Mouse (Mus musculus) embryonic facial prominence, embryonic 10.5 days (tissue): ENCODE measurements around the gene Rtl6. TPM values are rescaled to one million over a fixed set of nuclear protein-coding genes. Genes with fewer than 3 reads are reported as not detected.

Experiments used
- polyA plus RNA-seq: library from polyadenylated mRNA; unstranded; fragments of >200 nt; fragmentation: Nextera tagmentation; extraction: Ambion mirVana; gene quantifications from 2 replicates; pipeline ENCODE4 v1.2.1, GENCODE M21; 2016

The Rtl6 gene
- polyA plus RNA-seq, 1 experiment from 2014 or later: 26.0 TPM

Other genes starting within 250 kb of the Rtl6 start
- gene Parvg, start 233.8 kb downstream of the Rtl6 start, polyA plus RNA-seq: 0.70 and 1.0 TPM in 2 replicates
- gene Shisal1, start 110.7 kb downstream of the Rtl6 start, polyA plus RNA-seq: 1.9 and 2.2 TPM in 2 replicates
- 16.2 and 17.7 TPM in 2 replicates for gene Prr5, start 111.8 kb upstream of the Rtl6 start, polyA plus RNA-seq
- gene Arhgap8, start 162.2 kb upstream of the Rtl6 start, polyA plus RNA-seq: 5.9 and 6.6 TPM in 2 replicates